Mouse (Mus musculus): Measurements from ENCODE around the gene Igfbpl1. TPM values are rescaled to one million over a fixed set of nuclear protein-coding genes. Genes with fewer than 3 reads are reported as not detected.

The Igfbpl1 gene
- polyA plus RNA-seq, 1 experiment from 2014 or later: 10.0 TPM

DNA sequence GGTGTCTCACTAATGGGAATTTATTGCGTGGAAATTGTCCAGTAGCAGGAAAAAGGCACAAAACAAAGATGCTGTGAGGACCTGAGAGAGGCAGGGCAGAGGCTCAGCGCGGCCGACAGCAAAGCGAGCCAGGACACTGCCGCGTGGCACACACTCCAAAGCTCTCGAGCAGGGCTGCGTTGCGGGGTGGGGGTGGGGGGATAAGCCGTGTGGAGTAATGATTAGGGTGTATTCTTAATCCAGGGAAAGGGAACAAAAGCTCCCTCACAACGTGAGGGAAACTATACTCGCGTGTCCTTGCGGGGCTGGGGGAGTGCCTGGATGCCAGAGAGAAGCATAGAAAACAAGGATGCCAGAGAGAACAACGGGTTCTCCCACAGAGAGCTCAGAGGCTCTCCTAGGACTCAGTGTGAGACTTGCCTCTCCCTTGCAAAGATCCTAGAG, 61.6 kb downstream of the Igfbpl1 start:
- no peaks in the 10 kb centered on the region for H3K36me3 ChIP-seq (replicated peaks; ENCODE audit: control insufficient read depth, insufficient read depth, low read depth, low read length)
- peak overlapping the region; percentile 50 for H3K4me2 ChIP-seq (ENCODE audit: low read depth, low read length)
- peaks cover 14% of the 10 kb centered on the region for H3K27me3 ChIP-seq (ENCODE audit: control insufficient read depth, insufficient read depth, low read length)
- DNase-seq (ENCODE audit: low spot score): peak; percentile 42
- no peaks in the 10 kb centered on the region for H3K9me3 ChIP-seq (replicated peaks; ENCODE audit: control insufficient read depth, low read length)
- H3K4me3 ChIP-seq (ENCODE audit: low read depth, low read length): peak overlapping the region; percentile 3
- WGBS: under 1% methylated on average over 16 of the region's 16 CpGs
- peaks cover 13% of the 10 kb centered on the region for H3K4me1 ChIP-seq (ENCODE audit: control insufficient read depth, insufficient read depth, low read length)
- no peak overlapping the region for H3K27ac ChIP-seq (replicated peaks; ENCODE audit: low read depth, low read length)
- H3K9ac ChIP-seq (replicated peaks; ENCODE audit: low read length): peak overlapping the region; percentile 23; the same call in 1 of the 2 replicates
- no peak for ATAC-seq (replicated peaks; ENCODE audit: insufficient number of reproducible peaks, low FRiP score, low TSS enrichment, low read depth)

DNA sequence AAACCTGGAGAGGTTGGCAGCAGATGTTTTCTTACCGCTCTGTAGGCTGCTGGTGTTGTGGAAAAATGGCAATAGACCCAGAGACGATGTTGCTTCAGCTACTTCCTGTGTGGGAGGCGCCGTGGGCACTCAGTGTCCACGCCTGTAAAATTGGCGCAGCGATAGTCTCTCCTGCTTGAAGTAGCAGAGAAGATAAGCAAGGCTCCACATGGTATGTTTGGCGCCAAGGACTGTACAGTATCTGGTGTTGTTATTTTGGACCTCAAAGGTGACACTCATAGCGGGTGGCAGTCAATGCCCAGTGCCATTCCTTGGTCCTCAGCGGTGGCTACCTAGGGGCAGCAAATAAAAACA, 62.6 kb downstream of the Igfbpl1 start:
- no peak overlapping the region for H3K9ac ChIP-seq (replicated peaks; ENCODE audit: low read length)
- no peaks in the 10 kb centered on the region for H3K9me3 ChIP-seq (replicated peaks; ENCODE audit: control insufficient read depth, low read length)
- peak overlapping the region; percentile 22; the same call in 1 of the 2 replicates for H3K4me2 ChIP-seq (ENCODE audit: low read depth, low read length)
- ATAC-seq (replicated peaks; ENCODE audit: insufficient number of reproducible peaks, low FRiP score, low TSS enrichment, low read depth) (no peak), DNase-seq (ENCODE audit: low spot score) (no peak)
- no peaks in the 10 kb centered on the region for H3K36me3 ChIP-seq (replicated peaks; ENCODE audit: control insufficient read depth, insufficient read depth, low read depth, low read length)
- WGBS: 5% methylated on average over 10 of the region's 10 CpGs
- H3K27ac ChIP-seq (replicated peaks; ENCODE audit: low read depth, low read length): no peak overlapping the region
- H3K27me3 ChIP-seq (ENCODE audit: control insufficient read depth, insufficient read depth, low read length): peaks cover 14% of the 10 kb centered on the region
- H3K4me1 ChIP-seq (ENCODE audit: control insufficient read depth, insufficient read depth, low read length): peaks cover 13% of the 10 kb centered on the region
- H3K4me3 ChIP-seq (ENCODE audit: low read depth, low read length): no peak overlapping the region

DNA sequence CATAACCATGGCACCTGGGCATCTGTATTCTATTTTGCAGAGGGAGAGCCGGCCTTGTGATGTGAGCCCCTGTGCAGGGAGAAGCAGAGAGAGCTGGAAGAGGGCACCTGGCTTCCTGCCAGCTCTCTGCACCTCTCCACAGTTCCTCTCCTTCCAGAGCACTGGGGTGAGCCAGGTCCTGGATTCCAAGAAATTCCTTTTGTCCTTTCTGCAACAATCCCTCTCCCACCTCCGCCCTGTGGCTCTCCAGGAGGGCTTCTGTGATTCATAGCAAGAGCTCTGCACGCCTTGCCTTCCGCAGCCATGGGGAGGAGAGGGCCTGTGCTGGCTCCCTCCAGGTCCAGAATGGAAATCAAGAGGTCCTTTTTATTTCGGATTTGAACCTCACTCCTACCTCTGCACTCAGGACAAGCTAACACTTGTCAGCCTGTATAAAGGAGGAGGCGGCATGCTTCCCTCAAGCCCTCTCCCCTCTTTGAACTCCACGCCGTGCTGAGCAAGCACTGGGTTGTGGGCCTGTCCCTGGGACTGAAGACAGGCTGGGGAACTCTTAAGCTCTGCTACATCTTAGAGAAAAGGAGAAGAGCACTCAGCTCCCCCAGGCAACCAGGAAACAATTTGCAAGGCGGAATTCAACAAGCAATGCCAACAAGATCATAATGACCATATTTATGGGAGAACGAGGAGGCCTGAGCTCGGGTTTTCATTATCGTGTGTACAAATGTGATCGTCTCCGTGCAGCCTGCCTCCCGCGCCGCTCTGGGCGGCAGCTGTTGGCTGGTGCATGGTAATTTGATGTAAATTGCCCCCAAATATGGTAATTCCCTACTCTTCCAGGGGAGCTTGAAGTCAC, 63.2 kb downstream of the Igfbpl1 start:
- Histone ChIP-seq H3K27ac (replicated peaks; ENCODE audit: low read depth, low read length) (no peak overlapping the region), H3K4me3 (ENCODE audit: low read depth, low read length) (no peak overlapping the region), H3K4me2 (ENCODE audit: low read depth, low read length) (peak overlapping the region; percentile 22; the same call in 1 of the 2 replicates), H3K4me1 (ENCODE audit: control insufficient read depth, insufficient read depth, low read length) (peaks cover 13% of the 10 kb centered on the region), H3K27me3 (ENCODE audit: control insufficient read depth, insufficient read depth, low read length) (peaks cover 10% of the 10 kb centered on the region), H3K9ac (replicated peaks; ENCODE audit: low read length) (no peak overlapping the region), H3K9me3 (replicated peaks; ENCODE audit: control insufficient read depth, low read length) (no peaks in the 10 kb centered on the region), H3K36me3 (replicated peaks; ENCODE audit: control insufficient read depth, insufficient read depth, low read depth, low read length) (no peaks in the 10 kb centered on the region)
- DNase-seq (ENCODE audit: low spot score) (peak; percentile 62), ATAC-seq (replicated peaks; ENCODE audit: insufficient number of reproducible peaks, low FRiP score, low TSS enrichment, low read depth) (no peak)
- WGBS: 4% methylated on average over 18 of the region's 18 CpGs

DNA sequence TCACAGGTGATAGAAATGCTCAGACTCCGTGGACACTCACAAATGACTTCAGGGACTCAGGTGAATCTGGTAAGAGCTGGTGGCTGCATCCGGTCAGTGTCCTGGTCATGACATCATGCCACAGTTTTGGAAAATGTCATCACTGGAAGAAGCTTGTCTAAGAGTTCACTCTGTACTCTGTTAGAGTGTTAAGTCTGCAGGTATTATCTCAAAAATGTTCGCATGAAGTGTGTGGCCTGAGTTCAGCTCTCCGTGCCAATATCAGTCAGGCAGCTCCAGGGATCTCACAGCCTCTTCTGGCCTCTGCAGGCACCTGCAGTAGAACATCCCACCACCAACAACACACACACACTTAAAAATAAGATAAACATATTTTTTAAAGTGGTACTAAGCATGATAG, 64.1 kb downstream of the Igfbpl1 start:
- H3K9ac ChIP-seq (replicated peaks; ENCODE audit: low read length): no peak overlapping the region
- ATAC-seq (replicated peaks; ENCODE audit: insufficient number of reproducible peaks, low FRiP score, low TSS enrichment, low read depth) (no peak), DNase-seq (ENCODE audit: low spot score) (no peak)
- H3K36me3 ChIP-seq (replicated peaks; ENCODE audit: control insufficient read depth, insufficient read depth, low read depth, low read length): no peaks in the 10 kb centered on the region
- no peak overlapping the region for H3K4me2 ChIP-seq (ENCODE audit: low read depth, low read length)
- H3K4me3 ChIP-seq (ENCODE audit: low read depth, low read length): no peak overlapping the region
- H3K4me1 ChIP-seq (ENCODE audit: control insufficient read depth, insufficient read depth, low read length): peaks cover 13% of the 10 kb centered on the region
- H3K9me3 ChIP-seq (replicated peaks; ENCODE audit: control insufficient read depth, low read length): no peaks in the 10 kb centered on the region
- peaks cover 10% of the 10 kb centered on the region for H3K27me3 ChIP-seq (ENCODE audit: control insufficient read depth, insufficient read depth, low read length)
- no peak overlapping the region for H3K27ac ChIP-seq (replicated peaks; ENCODE audit: low read depth, low read length)
- WGBS: 85% methylated on average over 4 of the region's 4 CpGs

Other genes with a start within 250 kb of the Igfbpl1 start
- gene Aldh1b1, start 27.9 kb downstream of the Igfbpl1 start, polyA plus RNA-seq (2014; fragmentation: Nextera tagmentation; extraction: Ambion mirVana): 2.0 and 2.3 TPM in 2 replicates
- 0.13 and 0.14 TPM in 2 replicates for gene Stra6l, start 21.7 kb upstream of the Igfbpl1 start, polyA plus RNA-seq (2014; fragmentation: Nextera tagmentation; extraction: Ambion mirVana)
- gene Ccdc180, start 63.4 kb upstream of the Igfbpl1 start, polyA plus RNA-seq (2014; fragmentation: Nextera tagmentation; extraction: Ambion mirVana): not detected in 2 replicates
- gene Tdrd7, start 138.4 kb upstream of the Igfbpl1 start, polyA plus RNA-seq (2014; fragmentation: Nextera tagmentation; extraction: Ambion mirVana): 9.3 and 11.8 TPM in 2 replicates
- gene Tmod1, start 212.0 kb upstream of the Igfbpl1 start, polyA plus RNA-seq (2014; fragmentation: Nextera tagmentation; extraction: Ambion mirVana): 4.8 and 5.2 TPM in 2 replicates